Mouse (Mus musculus) heart, adult 11 months (tissue): Measurements from ENCODE around the gene Wdr49.

Experiments
- DNase-seq: peaks from one replicate; pipeline ENCODE4 v3.0.0; 2022

Gene Wdr49

DNA sequence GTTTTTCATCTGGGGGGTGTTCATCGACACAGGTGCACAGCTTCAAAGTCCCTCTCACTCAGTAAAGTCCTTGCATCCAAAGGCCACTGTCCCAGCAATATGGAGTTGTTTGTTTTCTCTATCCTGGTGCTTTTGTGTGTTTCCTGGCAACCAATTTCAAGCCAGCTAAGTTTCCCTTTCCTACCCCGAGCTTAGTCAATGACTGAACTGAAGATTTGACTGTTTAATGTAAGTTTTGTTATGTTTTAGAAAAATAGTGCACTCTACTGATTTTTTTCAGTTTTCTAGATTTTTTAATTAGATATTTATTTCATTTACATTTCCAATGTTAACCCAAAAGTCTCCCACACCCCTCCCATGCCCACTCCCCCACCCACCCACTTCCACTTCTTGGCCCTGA is at the start of gene Wdr49:
Gene Wdr49, minus strand, starts transcription at position 101 of the 400 bp plus-strand sequence.
- no peak for DNase-seq

GRCm38 (mm10) chr3:75531074-75531473 is 49.1 kb upstream of the Wdr49 start:
- DNase-seq: no peak

DNA sequence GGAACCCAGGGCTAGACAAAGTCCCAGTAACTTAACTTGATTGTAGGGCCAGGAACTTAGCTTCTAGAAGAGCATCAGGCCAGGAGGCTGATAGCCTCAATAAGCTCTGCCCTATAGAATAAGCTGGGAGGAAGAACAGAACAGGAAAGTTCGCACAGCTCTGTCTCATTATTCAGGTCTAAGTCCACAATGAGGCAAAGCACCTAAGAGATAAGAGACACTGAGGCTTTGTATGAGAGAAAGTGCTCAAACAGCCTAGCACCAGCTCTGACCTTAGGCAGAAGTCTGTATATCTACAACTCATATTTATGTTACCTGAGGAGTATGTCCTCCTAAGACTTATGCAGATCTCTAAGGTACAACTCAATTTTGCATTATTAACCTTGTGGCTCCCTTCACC is 40.6 kb upstream of the Wdr49 start:
- no peak for DNase-seq

DNA sequence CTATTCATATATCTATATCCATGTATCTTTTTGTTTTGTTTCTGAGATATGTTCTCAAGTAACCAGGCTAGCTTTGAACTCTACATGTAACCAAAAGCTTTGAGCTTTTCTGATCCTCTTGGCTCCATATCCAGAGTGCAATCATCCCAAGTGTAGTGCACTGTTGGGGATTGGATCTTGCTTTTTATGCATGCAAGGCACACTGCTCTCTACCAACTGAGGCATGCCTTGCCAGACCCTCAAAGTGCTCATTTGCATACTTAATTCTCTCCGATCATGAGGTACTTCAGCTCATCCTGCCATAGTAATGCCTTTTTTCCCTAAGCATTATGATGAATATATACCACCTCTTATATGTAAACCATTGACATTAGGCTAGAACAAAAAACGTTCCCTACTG is 39.4 kb upstream of the Wdr49 start:
- no peak for DNase-seq

DNA sequence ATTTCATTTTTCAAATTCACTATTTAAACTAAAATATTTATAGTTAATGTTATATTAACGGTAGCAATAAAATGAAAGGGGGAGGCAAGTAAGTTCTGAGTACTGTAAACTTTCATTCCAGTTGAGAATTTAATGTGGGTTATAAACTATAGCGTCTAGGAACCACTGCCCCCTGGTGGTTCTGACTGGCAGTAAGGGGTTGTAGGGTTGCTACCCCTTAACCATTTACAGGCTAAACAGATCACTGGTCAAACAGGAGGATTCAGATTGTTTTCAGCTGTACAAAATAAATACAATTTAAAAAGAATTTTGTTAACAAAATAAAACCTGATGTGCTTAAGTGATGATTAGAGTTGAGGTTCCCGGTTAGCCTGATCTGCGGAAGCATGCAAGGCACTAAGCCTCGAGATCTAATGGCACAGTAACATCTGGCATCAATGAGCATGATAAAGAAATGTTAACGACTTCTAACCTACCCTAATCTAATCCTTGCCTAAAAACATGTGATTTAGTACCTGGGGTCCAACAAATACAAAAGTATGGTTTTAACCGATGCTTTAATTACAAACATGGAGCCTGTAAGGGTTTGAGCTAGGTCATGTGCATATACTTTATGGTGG is 35.8 kb upstream of the Wdr49 start:
- DNase-seq: peak; percentile 88

- DNase-seq: no peak
These were observed 17.3 kb upstream of the Wdr49 start for GRCm38 (mm10) chr3:75498961-75499960.

DNA sequence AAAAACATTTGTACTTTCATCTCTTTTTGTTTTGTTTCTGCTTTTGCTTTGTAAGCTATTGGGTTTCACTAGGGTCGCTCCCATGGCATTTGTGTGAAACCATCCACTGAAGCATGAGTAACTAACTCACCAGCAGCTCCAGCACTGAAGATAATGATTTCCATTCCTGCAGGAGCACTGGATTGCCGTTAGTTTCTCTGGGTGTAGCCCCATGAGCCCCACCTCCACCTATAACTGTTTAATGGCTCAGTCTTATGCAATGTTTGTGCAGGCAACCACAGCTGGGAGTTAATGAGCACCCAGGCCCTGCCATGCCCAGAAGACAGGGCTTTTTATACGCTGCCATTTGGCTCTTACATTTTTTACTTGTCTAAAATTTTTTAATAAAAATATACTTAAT is 11.0 kb upstream of the Wdr49 start:
- no peak for DNase-seq

DNA sequence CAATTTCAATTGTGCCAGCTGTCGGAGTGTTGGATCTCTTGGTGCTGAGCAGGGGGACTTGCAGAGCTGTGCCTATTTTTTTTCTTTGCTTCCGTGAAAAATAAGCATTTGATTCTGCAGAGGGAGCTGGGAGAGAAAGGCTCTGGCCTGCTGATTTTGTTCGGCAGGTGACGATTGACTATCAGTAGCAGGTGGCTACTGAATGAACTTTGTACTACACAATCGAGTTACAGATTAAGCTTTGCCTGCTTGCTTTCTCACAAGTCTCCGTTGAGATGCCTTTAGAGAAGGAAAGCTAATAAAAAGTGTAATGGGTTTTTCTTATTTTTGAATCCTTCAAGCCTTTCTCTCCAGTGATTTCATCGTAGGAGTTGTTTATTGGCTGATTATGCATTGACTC is 6.8 kb downstream of the Wdr49 start:
- no peak for DNase-seq

GRCm38 (mm10) chr3:75474657-75475056 is 7.3 kb downstream of the Wdr49 start:
- DNase-seq: peak; percentile 61

DNA sequence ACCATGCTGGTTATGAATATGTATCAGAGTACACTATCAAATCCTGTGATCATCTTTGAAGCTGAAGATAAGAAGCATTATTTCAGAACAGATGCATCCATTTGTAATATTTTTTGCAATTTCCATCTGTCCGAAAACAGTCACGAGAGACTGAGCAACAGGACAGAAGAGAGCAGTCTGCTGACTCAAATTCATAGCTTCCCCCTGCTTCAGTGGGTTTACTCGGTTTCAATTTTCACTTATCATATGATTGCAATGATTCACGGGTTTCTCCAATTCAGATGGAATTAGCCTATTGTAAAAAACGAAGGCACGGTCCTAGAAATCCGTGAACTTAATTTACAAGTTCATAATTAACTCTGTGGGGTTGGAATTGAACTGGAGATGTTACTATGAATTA is 13.8 kb downstream of the Wdr49 start:
- no peak for DNase-seq

DNA sequence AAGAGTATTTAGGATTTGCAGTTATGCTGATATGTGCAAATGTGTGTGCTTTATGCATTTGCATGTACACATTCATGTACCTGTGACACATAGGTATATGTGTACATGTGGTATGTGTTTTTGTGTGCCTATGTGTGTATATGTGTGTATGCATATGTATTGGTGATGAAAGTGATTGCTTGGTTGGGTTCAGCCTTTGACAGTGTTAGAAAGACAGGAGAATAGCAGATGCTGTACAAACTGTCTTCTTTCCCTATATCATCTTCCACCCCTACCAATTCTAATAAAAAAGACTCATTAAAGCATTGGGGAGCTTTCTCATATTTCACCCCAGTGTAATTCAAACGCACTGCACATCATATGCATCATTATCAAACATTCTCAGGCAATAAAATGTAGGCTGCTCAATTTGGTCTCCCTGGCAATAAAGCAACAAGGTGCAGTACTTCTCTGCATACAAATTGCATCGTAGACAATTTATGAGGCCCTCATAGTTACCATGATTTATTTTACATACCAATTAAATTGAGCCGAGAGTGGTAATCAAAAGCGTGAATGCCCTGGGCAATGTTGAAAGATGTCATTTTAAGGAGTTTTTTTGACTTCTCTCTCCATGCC is 51.3 kb downstream of the Wdr49 start:
- no peak for DNase-seq

DNA sequence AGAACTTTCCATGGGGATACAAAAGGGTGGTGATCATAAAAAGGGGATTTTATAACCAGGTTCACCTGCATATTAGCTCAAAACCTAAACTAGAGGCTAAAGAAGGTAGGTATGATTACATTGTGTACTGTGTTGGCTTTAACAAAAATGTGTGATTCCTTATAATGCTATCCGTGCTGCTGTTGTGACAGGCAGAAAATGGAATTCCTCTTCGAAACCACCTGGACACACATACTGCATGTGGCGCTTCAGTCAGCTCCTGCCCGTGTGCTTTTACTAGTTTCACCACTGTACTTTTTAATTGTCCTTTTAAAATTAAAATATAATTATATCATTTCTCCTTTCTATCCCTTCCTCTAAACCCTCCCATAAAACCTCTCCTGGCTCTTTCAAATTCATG is 86.0 kb downstream of the Wdr49 start:
- DNase-seq: no peak

- no peak for DNase-seq
These were observed 86.6 kb downstream of the Wdr49 start for GRCm38 (mm10) chr3:75395121-75395895.

- no peak for DNase-seq
These were observed 87.5 kb downstream of the Wdr49 start for GRCm38 (mm10) chr3:75394487-75394886.

GRCm38 (mm10) chr3:75381776-75382175 is 100.2 kb downstream of the Wdr49 start:
- no peak for DNase-seq

DNA sequence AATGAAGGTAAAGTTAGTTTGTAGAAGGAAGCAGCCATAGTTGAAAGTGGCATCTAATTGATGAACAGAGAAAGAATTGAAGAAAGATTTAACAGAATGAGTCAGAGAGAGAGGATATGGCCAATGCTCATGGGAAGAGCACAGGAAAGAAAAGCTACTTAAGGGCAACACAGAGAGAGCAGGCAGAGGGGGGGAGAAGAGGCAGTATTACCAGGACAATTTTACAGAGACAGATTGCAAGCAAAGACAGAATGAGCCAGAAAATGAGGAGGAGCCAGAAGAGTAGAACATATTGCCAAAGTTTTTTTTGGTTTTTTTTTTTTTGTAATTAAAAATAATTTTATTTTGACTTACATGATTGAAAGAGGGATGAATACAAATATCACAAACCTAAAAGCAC is 128.0 kb downstream of the Wdr49 start:
- no peak for DNase-seq

- no peak for DNase-seq
These were observed 144.8 kb downstream of the Wdr49 start for GRCm38 (mm10) chr3:75337196-75337595.

GRCm38 (mm10) chr3:75320999-75321398 is 161.0 kb downstream of the Wdr49 start:
- DNase-seq: no peak

DNA sequence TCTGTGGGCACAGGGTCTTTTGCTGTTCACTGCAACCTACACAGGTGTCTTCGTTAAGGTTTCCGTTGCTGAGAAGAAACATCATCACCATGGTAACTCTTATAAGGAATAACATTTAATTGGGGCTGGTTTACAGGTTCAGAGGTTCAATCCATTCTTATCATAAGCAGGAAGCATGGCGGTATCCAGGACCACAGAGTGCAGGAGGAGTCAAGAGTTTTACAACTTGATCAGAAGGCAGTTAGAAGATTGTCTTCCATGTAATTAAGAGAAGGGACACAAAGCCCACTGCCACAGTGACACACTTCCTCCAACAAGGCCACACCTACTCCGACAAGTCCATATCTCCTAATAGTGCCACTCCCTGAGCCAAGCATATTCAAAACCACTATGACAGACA is 173.1 kb downstream of the Wdr49 start:
- no peak for DNase-seq

DNA sequence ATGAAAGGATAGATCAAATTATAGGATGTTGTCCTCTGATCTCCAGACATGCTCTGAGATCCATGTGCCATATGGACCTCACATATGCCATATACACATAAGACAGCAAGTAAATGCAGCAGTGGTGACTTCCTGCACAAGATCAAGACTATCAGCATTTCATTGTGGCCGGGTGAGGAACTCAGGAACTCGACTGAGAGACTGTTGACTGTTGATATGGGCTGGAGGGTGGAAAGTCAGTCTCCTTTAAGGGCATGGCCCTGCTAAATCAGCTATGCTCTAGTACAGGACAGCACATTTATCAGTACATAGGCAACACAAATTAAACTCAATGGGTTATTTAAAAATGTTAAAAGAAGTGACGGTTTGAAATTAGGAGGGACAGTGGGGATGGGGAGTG is 173.7 kb downstream of the Wdr49 start:
- no peak for DNase-seq

GRCm38 (mm10) chr3:75305584-75305983 is 176.4 kb downstream of the Wdr49 start:
- no peak for DNase-seq

DNA sequence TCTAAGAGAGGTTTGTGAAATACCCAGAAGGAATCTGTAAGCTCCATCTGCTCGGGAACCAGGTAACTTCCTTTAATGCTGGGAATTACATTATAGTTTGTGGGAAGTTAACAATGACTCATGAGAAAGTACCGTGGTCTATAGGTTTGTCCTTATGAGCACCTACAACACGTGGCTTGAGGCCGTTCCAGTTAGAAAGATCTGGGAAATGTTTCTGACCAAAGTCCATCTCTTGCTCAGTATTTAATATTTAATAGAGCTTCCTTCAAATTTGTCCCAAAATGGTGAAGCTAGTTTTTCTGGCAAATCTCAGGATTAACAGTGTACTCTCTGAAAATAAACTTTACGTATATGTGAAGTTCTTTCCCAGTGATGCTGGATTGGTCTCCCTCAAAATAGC is 177.3 kb downstream of the Wdr49 start:
- DNase-seq: no peak

DNA sequence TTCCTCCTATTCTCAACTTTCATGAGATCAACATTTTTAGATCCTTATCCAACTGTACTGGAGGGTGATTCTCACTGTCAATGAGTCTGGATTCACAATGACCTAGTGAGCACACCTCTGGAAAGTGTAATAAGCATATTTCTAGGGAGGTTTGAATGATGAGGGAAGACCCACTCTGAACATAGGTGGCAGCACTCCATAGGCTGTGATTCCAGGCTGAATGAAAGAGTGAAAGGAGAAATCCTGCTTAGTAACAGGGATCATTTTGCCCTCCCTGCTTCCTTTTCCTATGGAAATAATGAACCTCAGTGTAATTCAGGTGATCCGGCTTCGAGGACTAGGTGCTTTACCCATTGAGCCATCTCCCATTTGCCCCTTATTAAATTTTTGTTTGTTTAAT is 180.9 kb downstream of the Wdr49 start:
- DNase-seq: no peak
